Mouse (Mus musculus) forebrain, postnatal 0 days (tissue): ENCODE data around the gene Cckbr. TPM values are rescaled to one million over a fixed set of nuclear protein-coding genes. Genes with fewer than 3 reads are reported as not detected.

Source experiments
- ATAC-seq: fragments of 200-750 bp; cut with Nextera tagmentation; 2 replicates; pipeline ENCODE4 v1.8.0; 2017; ENCODE audit warnings: mild to moderate bottlenecking, moderate library complexity
- DNase-seq: peaks from one replicate; pipeline ENCODE4 v3.0.0-alpha.2; 2015
- H3K27ac ChIP-seq: fragments of 300-500 bp; sonication (generic); 2 replicates; pipeline ENCODE4 v1.5.1; 2014; ENCODE audit warnings: low read depth, mild to moderate bottlenecking, antibody characterized with exemption, low read length, moderate library complexity, mixed read lengths
- H3K27me3 ChIP-seq: fragments of 300-500 bp; sonication (generic); 2 replicates; pipeline ENCODE4 v1.6.1; 2014; ENCODE audit warnings: mild to moderate bottlenecking, low read length, mixed read lengths; ENCODE audit not compliant: insufficient read depth
- H3K36me3 ChIP-seq: fragments of 300-500 bp; sonication (generic); 2 replicates; pipeline ENCODE4 v1.6.1; 2014; ENCODE audit warnings: mild to moderate bottlenecking, moderate library complexity; ENCODE audit not compliant: insufficient read depth
- H3K4me1 ChIP-seq: fragments of 300-500 bp; sonication (generic); 2 replicates; pipeline ENCODE4 v1.6.1; 2014; ENCODE audit warnings: antibody characterized with exemption; ENCODE audit not compliant: insufficient read depth
- H3K4me2 ChIP-seq: fragments of 300-500 bp; sonication (generic); 2 replicates; pipeline ENCODE4 v1.6.1; 2014; ENCODE audit warnings: low read depth, mild to moderate bottlenecking, moderate library complexity
- H3K4me3 ChIP-seq: fragments of 300-500 bp; sonication (generic); 2 replicates; pipeline ENCODE4 v1.5.1; 2014; ENCODE audit warnings: low read depth, low read length, mixed read lengths
- H3K9ac ChIP-seq: fragments of 300-500 bp; sonication (generic); 2 replicates; pipeline ENCODE4 v1.6.1; 2014; ENCODE audit warnings: mild to moderate bottlenecking
- H3K9me3 ChIP-seq: fragments of 300-500 bp; sonication (generic); 2 replicates; pipeline ENCODE4 v1.6.1; 2016; ENCODE audit warnings: low read length
- CTCF ChIP-seq: sonication (generic); IDR thresholded peaks from 2 replicates; pipeline ENCODE4 v1.5.1; 2016; ENCODE audit warnings: antibody characterized with exemption, control low read depth, low read depth
- WGBS: fragments of 180-500 bp; shearing (Covaris S2); extraction: QIAGEN DNeasy Blood & Tissue Kit; methylation state at CpG from one replicate; pipeline ENCODE4 v1.1.7; 2014; 5-methylcytosine and 5-hydroxymethylcytosine counted together
- polyA plus RNA-seq: library from polyadenylated mRNA; unstranded; fragments of >200 nt; fragmentation: Nextera tagmentation; extraction: Ambion mirVana; gene quantifications from 2 replicates; pipeline ENCODE4 v1.2.1, GENCODE M21; 2015
- total RNA-seq: library from RNA; depleted of rRNA; stranded (reverse); fragments of >200 nt; gene quantifications from 2 replicates; pipeline ENCODE4 v1.2.3, GENCODE M21; 2014

Gene Cckbr
- total and polyA plus RNA-seq, 2 experiments from 2014 or later = 5.1 to 6.2 TPM

DNA sequence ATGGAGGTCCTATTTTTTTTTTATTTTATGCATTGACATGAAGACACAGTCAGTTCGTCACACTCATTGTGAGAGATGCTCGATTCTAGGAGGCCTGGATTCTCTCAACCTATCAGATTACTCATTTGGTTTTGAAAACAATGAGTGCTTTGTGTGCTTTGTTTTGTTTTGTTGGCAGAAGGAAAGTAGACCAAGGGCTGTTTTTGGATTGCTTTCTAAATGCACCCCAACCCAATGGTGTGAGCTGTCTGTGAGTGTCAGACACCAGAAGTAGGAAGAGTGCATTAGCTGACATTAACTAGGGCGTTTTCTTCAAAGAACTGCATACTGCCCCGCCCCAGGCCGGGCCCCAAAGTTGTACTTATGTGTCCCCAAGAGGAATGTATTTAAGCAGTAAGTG lies 54.5 kb downstream of the Cckbr start:
- no peak for TF ChIP-seq CTCF
- no peak overlapping the region for H3K4me2 ChIP-seq
- peak; percentile 12 for DNase-seq
- H3K9me3 ChIP-seq = no peaks in the 10 kb centered on the region
- no peaks in the 10 kb centered on the region for H3K36me3 ChIP-seq
- peaks cover 7% of the 10 kb centered on the region; the same call in 1 of the 2 replicates for H3K4me1 ChIP-seq
- ATAC-seq = no peak
- WGBS = 43% methylated on average over 5 of the region's 5 CpGs
- H3K27me3 ChIP-seq = no peaks in the 10 kb centered on the region
- no peak overlapping the region for H3K9ac ChIP-seq
- H3K4me3 ChIP-seq = no peak overlapping the region
- H3K27ac ChIP-seq = peak overlapping the region; percentile 40; the same call in 1 of the 2 replicates

DNA sequence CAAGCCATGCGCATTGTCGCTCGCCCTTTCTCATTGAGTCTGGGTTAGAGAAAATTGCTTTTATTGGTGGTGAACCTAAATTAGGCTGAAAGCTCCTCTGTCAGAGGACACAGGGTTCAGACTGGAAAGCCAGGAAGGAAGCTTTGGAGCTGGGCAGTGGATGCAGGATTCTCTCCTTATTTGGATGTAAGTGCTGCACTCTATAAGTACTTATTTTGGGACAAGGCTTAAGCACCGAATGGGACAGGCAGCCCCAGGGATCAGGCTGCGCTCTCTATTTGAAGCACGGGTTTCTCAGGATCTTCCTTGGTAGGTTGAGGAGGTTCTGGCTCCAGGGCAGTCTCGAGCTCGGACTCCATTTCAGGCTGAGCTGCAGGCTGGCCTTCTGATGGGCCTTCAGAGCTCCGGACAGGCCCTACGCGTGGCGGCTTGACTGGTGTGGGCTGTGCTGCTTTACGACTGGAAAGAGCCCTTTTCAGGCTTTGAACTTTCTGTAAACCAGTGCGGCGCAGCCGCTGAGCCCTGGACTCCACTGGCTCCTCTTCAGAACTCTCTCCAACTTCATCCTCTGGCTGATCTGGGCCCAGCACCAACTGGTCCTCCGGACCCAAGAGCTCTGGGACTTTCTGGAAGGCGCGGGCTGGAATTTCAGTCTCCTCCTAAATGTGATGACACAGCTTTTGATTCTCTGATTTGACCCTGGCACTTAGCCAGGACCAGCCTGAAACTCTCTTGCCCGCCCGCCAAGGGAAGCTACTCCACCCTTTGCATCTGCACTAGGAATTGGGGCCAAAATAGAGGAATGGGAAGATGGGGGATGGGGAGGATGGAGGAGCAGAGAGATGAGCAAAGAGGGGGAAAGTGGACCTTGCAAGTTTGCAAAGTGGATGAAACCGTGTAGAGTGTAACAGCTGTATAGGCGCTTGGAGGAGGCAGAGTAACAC lies 55.3 kb downstream of the Cckbr start:
- ATAC-seq = no peak; the same call in 1 of the 2 replicates
- H3K4me2 ChIP-seq = peak overlapping the region; percentile 83
- no peaks in the 10 kb centered on the region for H3K9me3 ChIP-seq
- peaks cover 7% of the 10 kb centered on the region; the same call in 1 of the 2 replicates for H3K4me1 ChIP-seq
- no peaks in the 10 kb centered on the region for H3K36me3 ChIP-seq
- no peaks in the 10 kb centered on the region for H3K27me3 ChIP-seq
- peak overlapping the region; percentile 44 for H3K4me3 ChIP-seq
- DNase-seq = peak; percentile 30
- no peak for TF ChIP-seq CTCF
- H3K9ac ChIP-seq = peak overlapping the region; percentile 50; the same call in 1 of the 2 replicates
- peak overlapping the region; percentile 42 for H3K27ac ChIP-seq
- WGBS = 55% methylated on average over 23 of the region's 23 CpGs

DNA sequence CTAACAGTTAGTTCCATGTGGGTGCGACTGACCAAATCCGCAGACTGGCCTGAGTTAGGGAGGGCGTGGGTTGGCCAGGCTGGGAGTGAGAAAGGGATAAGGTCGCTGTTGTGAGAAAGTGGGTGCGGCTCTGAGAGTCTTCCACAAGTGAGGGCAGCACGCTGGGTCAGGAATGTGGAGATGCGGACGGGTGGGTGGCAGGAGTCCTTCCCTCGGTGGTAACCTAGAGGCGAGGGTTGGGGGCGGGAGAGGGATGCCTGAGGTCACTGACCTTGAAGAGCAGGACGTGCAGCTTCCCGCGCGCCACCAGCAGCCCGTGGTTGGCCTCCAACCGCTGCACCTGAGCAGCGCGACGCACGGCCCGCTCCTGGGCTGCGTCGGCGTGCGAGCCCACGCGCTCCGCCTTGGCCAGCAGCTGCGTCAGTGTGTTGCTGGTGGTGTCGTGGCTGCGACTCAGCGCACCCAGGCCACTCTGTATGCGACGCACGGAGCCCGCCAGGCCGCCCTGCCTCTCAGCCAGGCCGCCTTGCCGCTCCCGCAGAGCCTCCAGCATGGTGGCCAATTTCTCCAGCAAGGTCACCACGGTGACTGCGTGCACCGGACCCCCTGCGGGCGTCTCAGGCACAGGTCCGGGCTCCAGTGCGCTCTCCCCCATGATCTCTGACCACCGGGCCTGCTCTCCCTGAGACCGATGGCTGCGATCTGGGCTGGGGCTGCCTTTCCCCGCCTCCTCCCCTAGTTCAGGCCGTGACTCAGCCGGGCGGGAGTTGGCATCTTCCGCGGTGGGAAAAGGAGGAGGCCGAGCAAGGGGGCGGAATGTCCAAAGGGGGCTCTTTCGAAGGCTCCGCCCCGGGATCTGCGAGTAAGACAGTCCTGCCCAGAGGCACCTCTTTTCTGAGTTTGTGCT lies 56.2 kb downstream of the Cckbr start, which contains the start of gene Cavin3:
Cavin3 (minus strand) TSS at position 796 of the 907 bp plus-strand sequence.
- Histone ChIP-seq H3K4me2 (peak within 1 kb of the TSS; percentile 83), H3K27ac (peak within 1 kb of the TSS; percentile 42), H3K9ac (peak within 1 kb of the TSS; percentile 50), H3K9me3 (no peaks in the 10 kb centered on the region), H3K4me1 (peaks cover 7% of the 10 kb centered on the region; the same call in 1 of the 2 replicates), H3K36me3 (no peaks in the 10 kb centered on the region), H3K27me3 (no peaks in the 10 kb centered on the region), H3K4me3 (peak within 1 kb of the TSS; percentile 44)
- ATAC-seq (peak; percentile 92), DNase-seq (peak; percentile 81)
- WGBS = 3% methylated on average over 62 of the region's 63 CpGs
- TF ChIP-seq CTCF = no peak

DNA sequence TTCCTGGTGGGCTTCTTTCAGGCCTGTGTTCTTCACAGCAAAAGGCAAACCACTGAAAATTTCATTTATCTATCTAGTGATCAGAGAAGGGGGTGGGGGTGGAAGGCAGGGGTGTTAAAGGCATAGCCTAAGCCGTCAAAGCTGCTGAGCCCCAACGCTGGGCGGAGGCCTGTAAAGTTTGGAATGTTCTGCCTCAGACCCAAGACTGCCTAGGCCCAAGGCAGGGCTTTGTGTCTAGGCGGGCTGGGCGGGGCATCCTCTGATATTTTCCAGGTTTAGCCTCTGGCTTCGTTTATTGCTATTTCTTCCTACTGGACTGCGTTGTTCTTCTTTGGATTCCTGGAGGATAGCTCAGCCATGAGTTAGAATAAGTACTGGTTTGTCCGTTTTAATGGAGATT lies 56.9 kb downstream of the Cckbr start:
- DNase-seq = no peak
- Histone ChIP-seq H3K4me2 (peak overlapping the region; percentile 83), H3K27ac (peak overlapping the region; percentile 42; the same call in 1 of the 2 replicates), H3K27me3 (no peaks in the 10 kb centered on the region), H3K9me3 (no peaks in the 10 kb centered on the region), H3K4me1 (peaks cover 7% of the 10 kb centered on the region; the same call in 1 of the 2 replicates), H3K4me3 (peak overlapping the region; percentile 44), H3K36me3 (no peaks in the 10 kb centered on the region), H3K9ac (peak overlapping the region; percentile 50)
- WGBS = 51% methylated on average over 8 of the region's 8 CpGs
- no peak for TF ChIP-seq CTCF
- ATAC-seq = peak; percentile 42

DNA sequence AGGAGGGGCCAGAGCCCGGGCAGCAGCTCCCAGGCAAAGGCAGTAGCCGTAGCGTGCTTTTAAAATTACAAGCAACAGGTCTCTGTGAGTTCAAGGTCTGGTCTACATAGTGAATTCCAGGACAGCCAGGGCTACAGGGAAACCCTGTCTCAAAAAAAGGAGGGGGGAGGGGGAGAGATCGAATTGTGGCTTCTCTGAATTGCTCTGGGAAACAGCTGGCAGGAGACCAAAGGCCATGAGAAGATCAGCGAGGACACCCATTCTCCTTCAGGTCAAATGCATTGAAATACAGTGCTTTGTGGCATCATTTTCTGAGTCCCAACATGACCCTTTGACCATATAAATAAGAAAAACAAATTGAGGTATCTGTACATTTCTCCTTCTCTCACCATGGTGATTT lies 59.5 kb downstream of the Cckbr start:
- no peak overlapping the region for H3K27ac ChIP-seq
- H3K36me3 ChIP-seq = no peaks in the 10 kb centered on the region
- H3K27me3 ChIP-seq = no peaks in the 10 kb centered on the region; the same call in 1 of the 2 replicates
- H3K9me3 ChIP-seq = no peaks in the 10 kb centered on the region
- ATAC-seq (no peak), DNase-seq (no peak)
- H3K9ac ChIP-seq = no peak overlapping the region
- H3K4me2 ChIP-seq = no peak overlapping the region
- no peak for TF ChIP-seq CTCF
- no peak overlapping the region for H3K4me3 ChIP-seq
- 72% methylated on average over 5 of the region's 5 CpGs for WGBS
- H3K4me1 ChIP-seq = peaks cover 7% of the 10 kb centered on the region; the same call in 1 of the 2 replicates

DNA sequence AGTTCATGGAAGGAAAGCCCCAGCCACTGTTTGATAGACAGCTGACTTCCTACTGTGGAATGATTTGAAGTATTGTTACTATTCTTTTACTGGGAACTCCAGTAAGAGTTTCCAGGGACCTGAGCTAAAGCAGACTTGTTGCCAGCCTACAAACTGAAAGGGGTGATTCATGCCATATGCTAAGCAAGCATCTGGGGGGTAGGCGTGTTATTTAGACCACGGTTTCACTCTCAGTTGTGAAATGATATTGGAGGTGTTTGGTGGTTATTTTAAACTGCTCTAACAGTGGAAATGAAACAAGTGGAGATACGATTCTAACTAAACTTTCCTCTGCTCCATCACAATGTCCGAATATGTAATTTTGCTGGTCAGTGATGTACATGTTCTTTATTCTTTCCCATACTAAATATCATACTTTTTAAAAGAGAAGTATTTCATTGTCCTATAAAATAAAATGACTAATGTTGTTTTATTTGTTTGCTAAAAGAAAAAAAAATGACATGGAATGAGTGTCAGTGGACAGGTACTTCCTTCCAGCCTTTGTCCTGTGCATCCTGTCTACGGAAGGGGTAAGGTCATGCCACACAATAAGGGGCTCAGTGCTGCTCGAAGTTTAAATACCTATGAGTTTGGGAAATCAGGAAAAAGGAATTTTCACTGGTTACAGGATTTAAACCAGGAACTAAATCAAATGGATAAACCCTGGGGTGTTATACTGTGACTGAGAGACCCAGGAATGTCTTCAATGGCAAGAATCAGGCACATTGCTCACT lies 61.8 kb downstream of the Cckbr start:
- DNase-seq = no peak
- no peak overlapping the region for H3K4me2 ChIP-seq
- TF ChIP-seq CTCF = no peak
- no peaks in the 10 kb centered on the region for H3K9me3 ChIP-seq
- ATAC-seq = no peak
- H3K36me3 ChIP-seq = no peaks in the 10 kb centered on the region
- no peak overlapping the region for H3K4me3 ChIP-seq
- H3K4me1 ChIP-seq = no peaks in the 10 kb centered on the region
- H3K27ac ChIP-seq = no peak overlapping the region
- 81% methylated on average over 6 of the region's 6 CpGs for WGBS
- H3K9ac ChIP-seq = no peak overlapping the region
- no peaks in the 10 kb centered on the region; the same call in 1 of the 2 replicates for H3K27me3 ChIP-seq
